Mouse (Mus musculus): ENCODE results near the gene Nup62. TPM values are rescaled to one million over a fixed set of nuclear protein-coding genes. Genes with fewer than 3 reads are reported as not detected.

Gene Nup62
- total RNA-seq, 2 experiments from 2014 or later: 31.6 to 33.3 TPM

GRCm38 (mm10) chr7:44817441-44817840, 1.6 kb downstream of the Nup62 start:
- DNase-seq: no peak
- intact Hi-C loops (cut with DNase I): loop anchor here (2.0 kb wide), 1 partner anchor 31 kb away; the partner anchor contains the start of genes Akt1s1 and Tbc1d17

GRCm38 (mm10) chr7:44818164-44818563, 2.3 kb downstream of the Nup62 start:
- intact Hi-C loops (cut with DNase I): loop anchor here (2.0 kb wide), 1 partner anchor 73 kb away; no protein-coding TSS in a partner anchor
- DNase-seq: peak in 1 of 2 experiments; percentile 1

- DNase-seq: peak; percentile 66 to 75
- intact Hi-C loops (cut with DNase I): loop anchor here (2.0 kb wide), 1 partner anchor 74 kb away; no protein-coding TSS in a partner anchor
Observed at GRCm38 (mm10) chr7:44818751-44819235, 2.9 kb downstream of the Nup62 start.

- DNase-seq: peak in 1 of 2 experiments; percentile 0
- intact Hi-C loops (cut with DNase I): loop anchor here (2.0 kb wide), 1 partner anchor 75 kb away; no protein-coding TSS in a partner anchor
Observed at GRCm38 (mm10) chr7:44819391-44819790, 3.5 kb downstream of the Nup62 start.

DNA sequence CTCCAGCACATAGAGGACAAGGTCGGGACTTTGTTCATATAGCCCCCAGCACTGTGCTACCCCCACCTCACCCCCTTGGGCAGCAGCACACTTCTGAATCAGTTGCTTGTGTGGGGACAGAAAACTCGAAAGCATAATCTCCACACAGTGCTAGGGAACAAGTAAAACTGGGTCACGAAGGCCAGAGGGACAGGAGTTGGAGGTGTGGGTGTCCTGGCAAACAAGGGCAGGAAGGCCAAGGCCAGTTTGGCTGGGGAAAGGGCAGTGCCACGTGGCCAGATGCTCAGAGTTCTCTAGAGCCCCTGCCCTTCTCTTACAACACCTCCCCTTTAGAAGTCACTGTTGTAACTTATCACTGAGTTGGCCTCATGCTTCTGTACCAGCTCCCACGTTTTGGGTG, 4.0 kb downstream of the Nup62 start:
- intact Hi-C loops (cut with DNase I): loop anchor here (2.0 to 10.0 kb wide), 2 partner anchors 75 to 165 kb away; no protein-coding TSS in a partner anchor

DNA sequence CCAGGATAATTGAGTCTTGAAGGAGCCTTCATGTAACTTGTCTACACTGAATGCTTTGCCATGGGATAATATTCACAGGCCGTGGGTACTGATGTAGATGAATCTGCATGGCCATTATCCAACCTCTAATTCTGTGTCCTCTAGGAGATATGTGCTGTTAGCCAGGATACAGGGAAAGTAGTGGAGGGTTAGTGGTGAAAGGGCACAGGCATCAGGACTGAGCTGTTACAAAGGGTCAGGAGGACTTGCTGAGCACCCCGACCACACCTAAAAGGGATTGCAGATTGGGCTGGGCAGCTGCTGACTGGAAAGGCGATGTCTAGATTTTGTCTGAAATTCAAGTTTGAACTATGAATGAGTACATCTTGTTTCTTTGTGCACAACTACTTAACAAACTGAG, 4.6 kb downstream of the Nup62 start:
- intact Hi-C loops (cut with DNase I): loop anchor here (10.0 kb wide), 1 partner anchor 166 kb away; no protein-coding TSS in a partner anchor
- peak in 1 of 2 experiments; percentile 1 for DNase-seq

More for the DNA sequence above, 4.0 kb downstream of the Nup62 start:
- peak in 1 of 2 experiments; percentile 8 for DNase-seq

DNA sequence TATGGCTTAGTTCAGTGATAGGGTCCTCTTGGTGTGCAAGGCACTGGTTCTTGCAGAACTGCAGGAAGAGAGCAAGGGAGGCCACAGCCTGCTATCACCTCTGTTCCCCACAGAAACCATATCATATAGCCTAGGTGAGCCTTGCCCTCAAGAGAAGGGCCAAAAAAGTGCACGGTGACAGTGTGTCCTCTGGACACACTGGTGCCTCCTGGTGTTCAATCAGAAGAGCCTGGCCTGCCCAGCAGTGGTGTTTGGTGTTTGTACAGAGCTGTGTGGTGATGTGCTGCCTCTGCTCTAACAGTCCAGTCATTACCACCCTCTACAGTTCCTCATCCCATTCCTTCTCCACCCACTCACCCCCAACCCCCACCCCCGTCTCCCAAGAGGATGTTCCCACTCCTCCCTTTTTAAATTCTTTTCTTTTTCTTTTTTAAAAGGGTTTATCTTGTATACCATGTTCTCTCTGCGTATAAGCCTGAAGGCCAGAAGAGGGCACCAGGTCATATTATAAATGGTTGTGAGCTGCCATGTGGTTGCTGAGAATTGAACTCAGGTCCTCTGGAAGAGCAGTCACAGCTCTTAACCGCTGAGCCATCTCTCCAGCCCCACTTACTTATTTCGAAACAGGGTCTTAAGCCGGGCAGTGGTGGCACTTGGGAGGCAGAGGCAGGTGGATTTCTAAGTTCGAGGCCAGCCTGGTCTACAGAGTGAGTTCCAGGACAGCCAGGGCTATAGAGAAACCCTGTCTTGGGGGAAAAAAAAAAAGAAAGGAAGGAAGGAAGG, 6.0 kb downstream of the Nup62 start:
- intact Hi-C loops (cut with DNase I): loop anchor here (10.0 kb wide), 1 partner anchor 167 kb away; no protein-coding TSS in a partner anchor
- peak; percentile 0 to 1 for DNase-seq

DNA sequence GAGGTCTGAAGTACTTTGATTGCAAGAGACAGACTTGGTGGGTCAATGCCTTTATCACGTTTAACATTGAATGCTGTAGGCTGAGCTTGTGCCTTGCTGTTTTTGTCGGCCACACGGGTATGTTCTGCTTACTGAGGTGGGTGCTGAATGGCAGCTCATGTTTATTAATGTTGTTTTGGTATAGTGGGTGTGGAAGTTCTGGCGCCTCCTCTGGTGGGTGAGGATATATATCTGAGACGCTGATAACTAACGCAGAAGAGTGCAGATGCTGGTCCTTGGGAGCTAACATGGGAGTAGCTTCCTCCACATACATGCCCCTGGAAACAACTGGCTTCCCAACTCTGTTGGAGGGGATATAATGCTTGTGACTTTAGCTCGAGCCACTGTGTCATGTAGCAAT, 7.5 kb downstream of the Nup62 start:
- intact Hi-C loops (cut with DNase I): loop anchor here (10.0 kb wide), 1 partner anchor 169 kb away; no protein-coding TSS in a partner anchor
- peak in 1 of 2 experiments; percentile 3 for DNase-seq

DNA sequence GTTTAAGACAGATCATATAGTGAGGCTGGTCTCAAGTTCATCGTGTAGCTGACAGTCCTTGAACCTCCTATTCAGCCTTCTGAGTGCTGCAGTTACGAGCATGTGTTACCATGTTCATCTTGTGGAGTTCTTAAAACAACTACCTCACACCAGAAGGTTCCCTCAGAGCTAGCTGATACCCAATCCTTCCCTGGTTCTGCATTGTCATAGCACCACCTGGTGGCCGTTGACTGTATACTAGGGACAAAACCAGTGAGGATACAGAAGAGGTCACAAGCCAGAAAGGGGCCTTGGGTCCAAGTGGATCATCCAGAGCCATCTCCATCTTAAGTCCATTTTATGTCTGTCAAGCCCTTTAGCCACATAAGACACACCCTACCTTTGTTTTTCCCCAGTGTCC, 9.0 kb downstream of the Nup62 start:
- intact Hi-C loops (cut with DNase I): loop anchor here (1.0 to 10.0 kb wide), 2 partner anchors 101 to 170 kb away; no protein-coding TSS in a partner anchor
- peak; percentile 83 to 89 for DNase-seq

DNA sequence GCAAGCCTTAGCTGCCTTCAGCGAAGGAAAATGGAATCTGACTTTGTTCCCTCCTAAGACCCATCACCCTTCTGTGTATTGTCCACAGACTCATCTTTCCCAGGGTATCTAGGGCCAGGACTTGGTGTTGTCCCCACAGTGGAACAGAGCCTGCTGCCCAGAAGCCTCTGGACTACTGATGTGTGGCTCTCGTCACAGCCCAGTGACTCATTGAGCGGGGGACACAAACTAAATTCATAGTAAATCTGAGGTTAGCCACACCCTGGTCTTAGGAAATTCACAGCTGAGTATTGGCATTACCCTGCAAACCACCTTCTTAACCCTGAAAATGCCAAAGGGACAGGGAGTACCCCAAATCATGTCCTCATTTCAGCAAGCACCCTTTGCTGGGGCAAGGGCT, 10.9 kb downstream of the Nup62 start:
- DNase-seq: no peak
- intact Hi-C loops (cut with DNase I): loop anchor here (10.0 kb wide), 1 partner anchor 172 kb away; no protein-coding TSS in a partner anchor

DNA sequence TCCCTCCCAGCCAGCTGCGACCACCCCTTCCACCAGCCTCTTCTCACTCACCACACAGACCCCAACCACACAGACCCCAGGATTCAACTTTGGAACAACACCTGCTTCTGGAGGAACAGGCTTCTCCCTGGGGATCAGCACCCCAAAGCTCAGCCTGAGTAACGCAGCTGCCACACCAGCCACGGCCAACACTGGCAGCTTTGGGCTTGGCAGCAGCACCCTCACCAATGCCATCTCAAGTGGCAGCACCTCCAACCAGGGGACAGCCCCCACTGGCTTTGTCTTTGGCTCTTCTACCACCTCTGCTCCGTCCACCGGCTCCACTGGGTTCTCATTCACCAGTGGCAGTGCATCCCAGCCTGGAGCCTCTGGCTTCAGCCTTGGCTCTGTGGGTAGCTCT, 12.8 kb downstream of the Nup62 start:
- no peak for DNase-seq
- intact Hi-C loops (cut with DNase I): loop anchor here (10.0 kb wide), 1 partner anchor 174 kb away; no protein-coding TSS in a partner anchor

DNA sequence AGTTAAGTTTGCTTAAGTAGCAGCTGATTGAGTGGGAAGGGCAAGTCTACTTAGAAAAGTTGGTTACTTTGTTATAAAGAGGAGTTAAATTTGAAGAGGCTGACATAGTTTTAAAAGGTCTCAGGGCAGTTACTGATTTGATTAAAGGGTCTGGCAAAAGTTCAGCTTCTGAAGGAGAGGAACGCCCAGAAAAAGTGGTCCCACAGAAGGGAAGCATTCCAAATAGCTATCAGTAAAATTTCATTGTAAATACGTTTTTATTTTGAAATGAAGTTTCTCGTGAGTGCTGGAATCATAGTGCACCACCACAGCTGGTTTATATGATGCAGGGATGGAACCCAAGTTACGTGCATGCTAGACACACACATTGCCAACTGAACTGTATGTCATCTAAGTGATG, 16.9 kb downstream of the Nup62 start:
- intact Hi-C loops (cut with DNase I): no loop called here
- DNase-seq: no peak

DNA sequence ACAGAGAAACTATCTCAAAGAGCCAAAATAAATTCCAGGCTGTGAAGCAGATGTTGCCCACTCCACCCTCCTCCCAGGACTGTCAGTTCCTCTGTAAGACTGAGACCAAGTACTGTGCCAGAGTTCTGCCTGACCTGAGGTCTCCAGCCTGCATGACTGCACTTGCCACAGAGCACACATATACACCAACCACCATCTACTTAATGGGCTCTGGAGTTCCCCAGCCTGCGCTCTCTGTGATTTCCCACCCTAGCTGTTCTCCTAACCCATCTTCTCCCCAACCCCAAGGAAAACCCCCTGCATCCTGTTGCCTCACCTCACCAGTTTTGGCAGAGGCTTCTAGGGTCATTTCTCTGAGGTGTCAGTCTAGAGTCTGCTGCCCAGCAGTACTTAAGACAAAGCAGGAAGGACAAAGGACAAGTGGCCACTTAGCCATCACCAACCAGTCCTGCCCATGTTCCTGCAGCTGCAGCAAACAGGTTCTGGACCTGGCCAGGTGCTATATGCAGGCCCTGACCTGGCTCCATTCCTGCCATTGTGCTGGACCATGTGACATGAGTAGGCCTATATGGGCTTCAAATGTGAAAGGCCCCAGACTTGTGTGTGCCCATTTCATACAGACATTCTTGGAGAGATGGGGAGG, 19.6 kb downstream of the Nup62 start:
- intact Hi-C loops (cut with DNase I): no loop called here

GRCm38 (mm10) chr7:44836016-44836404, 20.1 kb downstream of the Nup62 start:
- peak; percentile 34 to 46 for DNase-seq

More for the DNA sequence above, 19.6 kb downstream of the Nup62 start:
- no peak for DNase-seq

DNA sequence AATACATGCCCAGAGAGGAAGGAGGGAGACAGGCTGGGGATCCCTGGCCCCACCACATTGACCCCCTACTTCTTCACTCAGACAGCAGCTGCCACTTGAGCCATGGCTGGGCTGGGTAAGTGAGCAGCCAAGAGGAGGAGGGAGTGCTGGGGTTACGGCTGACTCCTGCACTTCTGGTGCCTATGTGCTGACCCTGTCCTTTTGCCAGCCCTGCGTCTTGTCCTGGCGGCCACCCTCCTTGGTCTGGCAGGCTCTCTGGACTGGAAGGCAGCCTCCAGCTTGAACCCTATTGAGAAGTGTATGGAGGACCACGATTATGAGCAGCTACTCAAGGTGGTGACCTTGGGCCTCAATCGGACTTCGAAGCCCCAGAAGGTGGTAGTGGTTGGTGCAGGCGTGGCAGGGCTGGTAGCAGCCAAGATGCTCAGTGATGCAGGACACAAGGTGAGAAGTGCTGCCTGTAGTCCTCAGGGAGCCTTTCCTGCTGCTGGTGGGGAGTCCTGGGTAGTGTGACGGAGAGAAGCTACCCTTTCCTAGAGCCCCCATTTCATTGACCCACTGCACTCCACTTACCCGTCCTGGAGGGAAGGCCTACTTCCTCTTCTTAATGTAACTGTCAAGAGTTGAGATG, 20.6 kb downstream of the Nup62 start:
- intact Hi-C loops (cut with DNase I): no loop called here
- no peak for DNase-seq

More at GRCm38 (mm10) chr7:44836016-44836404, 20.1 kb downstream of the Nup62 start:
- intact Hi-C loops (cut with DNase I): no loop called here

DNA sequence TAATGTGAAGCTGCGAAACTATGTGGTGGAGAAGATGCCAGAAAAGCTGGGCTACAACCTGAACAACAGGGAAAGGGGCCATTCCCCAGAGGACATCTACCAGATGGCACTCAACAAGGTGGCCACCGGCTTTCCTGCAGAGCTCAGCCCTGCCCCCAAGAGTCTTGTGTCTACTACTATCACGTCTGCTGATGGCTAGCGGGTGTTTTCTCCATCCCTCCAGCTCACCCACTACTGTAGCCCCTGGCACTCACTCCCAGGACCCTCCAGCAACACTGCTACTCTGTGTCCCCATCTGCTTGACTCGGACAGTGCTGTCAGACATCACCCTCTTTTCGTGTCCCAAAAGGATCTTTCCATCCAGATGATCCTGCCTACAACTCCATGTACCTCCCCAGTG, 22.2 kb downstream of the Nup62 start:
- intact Hi-C loops (cut with DNase I): no loop called here
- DNase-seq: no peak

DNA sequence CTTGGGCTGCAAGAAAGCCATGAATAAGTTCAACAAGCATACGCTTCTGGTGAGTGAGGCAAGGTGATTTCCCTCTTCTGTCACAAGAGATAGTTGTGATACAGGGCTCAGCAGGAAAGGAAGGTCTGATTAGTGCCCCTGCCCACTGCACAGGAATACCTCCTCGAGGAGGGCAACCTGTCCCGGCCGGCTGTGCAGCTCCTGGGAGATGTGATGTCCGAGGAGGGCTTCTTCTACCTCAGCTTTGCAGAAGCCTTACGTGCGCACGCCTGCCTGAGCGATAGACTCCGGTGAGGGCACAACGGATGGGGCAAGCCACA, 23.2 kb downstream of the Nup62 start:
- intact Hi-C loops (cut with DNase I): no loop called here
- DNase-seq: no peak

DNA sequence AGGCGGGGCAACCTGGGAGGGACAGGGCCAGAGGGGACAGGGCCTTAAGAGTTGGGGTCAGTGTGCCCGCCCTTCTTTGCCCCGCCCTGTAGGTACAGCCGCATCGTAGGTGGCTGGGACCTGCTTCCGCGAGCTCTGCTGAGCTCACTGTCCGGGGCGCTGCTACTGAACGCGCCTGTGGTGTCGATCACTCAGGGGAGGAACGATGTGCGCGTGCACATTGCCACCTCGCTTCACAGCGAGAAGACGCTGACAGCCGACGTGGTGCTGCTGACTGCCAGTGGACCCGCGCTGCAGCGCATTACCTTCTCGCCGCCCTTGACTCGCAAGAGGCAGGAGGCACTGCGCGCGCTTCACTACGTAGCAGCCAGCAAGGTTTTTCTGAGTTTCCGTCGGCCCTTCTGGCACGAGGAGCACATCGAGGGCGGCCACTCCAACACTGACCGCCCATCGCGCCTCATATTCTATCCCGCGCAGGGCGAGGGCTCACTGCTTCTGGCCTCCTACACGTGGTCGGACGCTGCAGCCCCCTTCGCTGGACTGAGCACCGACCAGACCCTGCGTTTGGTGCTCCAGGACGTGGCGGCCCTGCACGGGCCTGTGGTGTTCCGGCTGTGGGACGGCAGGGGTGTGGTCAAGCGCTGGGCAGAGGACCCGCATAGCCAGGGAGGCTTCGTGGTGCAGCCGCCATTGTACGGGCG, 23.8 kb downstream of the Nup62 start:
- DNase-seq: peak; percentile 34 to 52
- intact Hi-C loops (cut with DNase I): no loop called here

GRCm38 (mm10) chr7:44840426-44840825, 24.5 kb downstream of the Nup62 start:
- intact Hi-C loops (cut with DNase I): no loop called here
- DNase-seq: no peak
